Mouse (Mus musculus) bone marrow macrophage, adult 2 months (primary cell): ENCODE measurements around the gene Ppp1r16b.

ENCODE experiments used
- CTCF ChIP-seq: IDR thresholded peaks from 2 replicates; pipeline ENCODE4 v1.5.1; 2012; ENCODE audit warnings: low read depth, mild to moderate bottlenecking, low read length, moderate library complexity
- POLR2A ChIP-seq: IDR thresholded peaks from 2 replicates; pipeline ENCODE4 v1.6.1; 2012; ENCODE audit warnings: mild to moderate bottlenecking, low read depth, low read length, borderline replicate concordance

GRCm38 (mm10) chr2:158794494-158795004 is 129.4 kb downstream of the Ppp1r16b start, which contains the start of gene Dhx35:
- no peak for TF ChIP-seq CTCF
- TF ChIP-seq POLR2A, result no peak
